Mouse (Mus musculus): Measurements from ENCODE around the gene Csmd2.

GRCm38 (mm10) chr4:128451383-128451794 is 463.7 kb downstream of the Csmd2 start:
- TF ChIP-seq HCFC1 (IDR thresholded peaks at IDR 0.05; ENCODE audit: borderline replicate concordance, insufficient read depth, low read length), result no peak
- no peak for TF ChIP-seq CHD2 (IDR thresholded peaks at IDR 0.05; ENCODE audit: low read depth, low read length)
- no peak for TF ChIP-seq ZC3H11A (IDR thresholded peaks at IDR 0.05; ENCODE audit: borderline replicate concordance, low read depth, low read length)
- no peak for TF ChIP-seq MAFK (IDR thresholded peaks at IDR 0.05; ENCODE audit: insufficient read depth, low read depth, low read length)
- TF ChIP-seq ZNF384 (IDR thresholded peaks at IDR 0.05; ENCODE audit: low read depth, low read length), result no peak
